Mouse (Mus musculus) hindbrain, embryonic 16.5 days (tissue): ENCODE data around the gene Epb41l2. TPM values are rescaled to one million over a fixed set of nuclear protein-coding genes. Genes with fewer than 3 reads are reported as not detected.

Experiments used
- ATAC-seq: fragments of 200-750 bp; cut with Nextera tagmentation; 2 replicates; pipeline ENCODE4 v1.8.0; 2017; ENCODE audit warnings: moderate TSS enrichment, moderate library complexity
- H3K27ac ChIP-seq: fragments of 300-500 bp; sonication (generic); 2 replicates; pipeline ENCODE4 v1.5.1; 2014; ENCODE audit warnings: low read depth, mild to moderate bottlenecking, control low read depth, low read length, moderate library complexity
- H3K27me3 ChIP-seq: fragments of 300-500 bp; sonication (generic); replicated peaks from 2 replicates; pipeline ENCODE4 v1.6.1; 2014; ENCODE audit warnings: low read length; ENCODE audit not compliant: control insufficient read depth, insufficient read depth
- H3K36me3 ChIP-seq: fragments of 300-500 bp; sonication (generic); 2 replicates; pipeline ENCODE4 v1.6.1; 2014; ENCODE audit warnings: mild to moderate bottlenecking, low read length, moderate library complexity, mixed read lengths; ENCODE audit not compliant: control insufficient read depth, insufficient read depth
- H3K4me1 ChIP-seq: fragments of 300-500 bp; sonication (generic); 2 replicates; pipeline ENCODE4 v1.6.1; 2014; ENCODE audit warnings: low read depth, low read length; ENCODE audit not compliant: control insufficient read depth, insufficient read depth
- H3K4me2 ChIP-seq: fragments of 300-500 bp; sonication (generic); 2 replicates; pipeline ENCODE4 v1.6.1; 2014; ENCODE audit warnings: mild to moderate bottlenecking, low read length, control low read depth, moderate library complexity
- H3K4me3 ChIP-seq: fragments of 300-500 bp; sonication (generic); 2 replicates; pipeline ENCODE4 v1.5.1; 2014; ENCODE audit warnings: mild to moderate bottlenecking, low read length, control low read depth, moderate library complexity
- H3K9ac ChIP-seq: fragments of 300-500 bp; sonication (generic); 2 replicates; pipeline ENCODE4 v1.6.1; 2014; ENCODE audit warnings: low read depth, mild to moderate bottlenecking, control low read depth, low read length, moderate library complexity
- H3K9me3 ChIP-seq: fragments of 300-500 bp; sonication (generic); 2 replicates; pipeline ENCODE4 v1.6.1; 2014; ENCODE audit warnings: mild to moderate bottlenecking, low read length, moderate library complexity; ENCODE audit not compliant: control insufficient read depth
- WGBS: fragments of 180-500 bp; shearing (Covaris S2); extraction: QIAGEN DNeasy Blood & Tissue Kit; methylation state at CpG from one replicate; pipeline ENCODE4 v1.1.7; 2014; 5-methylcytosine and 5-hydroxymethylcytosine counted together
- polyA plus RNA-seq: library from polyadenylated mRNA; unstranded; fragments of >200 nt; fragmentation: Nextera tagmentation; extraction: Ambion mirVana; gene quantifications from 2 replicates; pipeline ENCODE4 v1.2.1, GENCODE M21; 2015

Gene Epb41l2
- polyA plus RNA-seq, 1 experiment from 2014 or later = 30.0 TPM

DNA sequence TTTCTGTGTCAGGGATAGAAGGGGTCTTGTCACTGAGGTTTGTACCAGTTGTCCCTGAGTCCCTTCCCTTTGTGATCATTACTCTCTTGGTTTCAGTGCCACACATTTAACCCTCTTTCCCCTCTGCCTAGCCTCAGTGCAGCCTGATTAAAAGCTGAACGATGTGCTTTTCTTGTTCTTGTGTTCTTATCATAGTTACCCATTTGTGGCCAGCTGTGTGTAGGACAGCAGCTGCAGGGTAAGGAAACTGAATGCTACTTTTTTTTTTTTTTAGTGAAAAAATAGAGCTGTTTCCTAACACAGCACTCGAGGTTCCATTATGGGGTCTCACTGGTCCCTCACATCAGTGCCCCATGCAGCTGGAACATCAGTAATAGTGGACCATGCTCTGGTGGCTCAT, 106.9 kb downstream of the Epb41l2 start:
- Histone ChIP-seq H3K4me2 (no peak overlapping the region), H3K27ac (no peak overlapping the region), H3K36me3 (no peaks in the 10 kb centered on the region), H3K4me3 (no peak overlapping the region), H3K9ac (no peak overlapping the region), H3K4me1 (no peaks in the 10 kb centered on the region), H3K9me3 (no peaks in the 10 kb centered on the region), H3K27me3 (no peaks in the 10 kb centered on the region)
- no peak for ATAC-seq
- 80% methylated on average over 2 of the region's 2 CpGs for WGBS

DNA sequence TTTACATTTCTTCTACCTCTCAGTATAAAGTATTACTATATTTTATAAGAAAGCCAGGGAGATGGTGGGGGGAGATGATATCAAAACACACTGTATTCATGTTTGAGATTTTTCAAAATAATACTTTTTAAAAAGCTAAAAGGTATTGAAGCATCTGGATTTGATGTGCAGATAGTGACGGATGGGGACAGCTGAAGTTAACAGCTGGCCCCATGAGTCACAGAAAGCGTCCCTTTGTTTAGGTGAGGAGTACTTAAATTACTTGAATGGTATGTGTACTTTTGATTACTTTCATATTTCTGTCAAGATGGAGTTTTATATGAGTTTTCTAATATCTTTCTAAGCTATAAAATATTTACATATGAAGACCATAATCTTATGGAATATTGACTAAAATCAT, 112.3 kb downstream of the Epb41l2 start:
- no peak for ATAC-seq
- 93% methylated on average over 2 of the region's 2 CpGs for WGBS
- no peaks in the 10 kb centered on the region for H3K4me1 ChIP-seq
- H3K9me3 ChIP-seq = no peaks in the 10 kb centered on the region
- no peak overlapping the region for H3K4me2 ChIP-seq
- H3K27me3 ChIP-seq = no peaks in the 10 kb centered on the region
- H3K9ac ChIP-seq = no peak overlapping the region
- no peak overlapping the region for H3K27ac ChIP-seq
- no peak overlapping the region for H3K4me3 ChIP-seq
- H3K36me3 ChIP-seq = no peaks in the 10 kb centered on the region

DNA sequence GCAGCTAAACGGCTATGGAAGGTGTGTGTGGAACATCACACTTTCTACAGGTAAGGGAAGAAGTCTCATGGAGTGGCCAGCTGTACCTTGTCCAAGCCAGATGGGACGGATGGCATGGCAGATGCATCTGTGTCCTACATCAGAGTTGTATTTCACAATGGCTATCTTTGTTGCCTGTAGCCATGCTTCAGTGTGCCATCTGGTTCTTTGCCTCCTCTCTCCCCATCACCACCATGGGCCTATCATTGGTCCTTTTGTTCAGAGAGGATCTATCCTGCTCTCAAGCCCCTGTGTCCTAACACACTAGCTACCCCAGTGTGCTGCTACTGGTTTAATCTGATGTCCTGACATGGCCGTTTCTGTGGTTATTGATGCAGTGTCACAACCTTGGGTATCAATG, 120.1 kb downstream of the Epb41l2 start:
- no peak for ATAC-seq
- H3K4me3 ChIP-seq = no peak overlapping the region
- no peaks in the 10 kb centered on the region for H3K36me3 ChIP-seq
- H3K9ac ChIP-seq = no peak overlapping the region
- H3K27ac ChIP-seq = no peak overlapping the region
- 94% methylated on average over 3 of the region's 3 CpGs for WGBS
- no peaks in the 10 kb centered on the region for H3K4me1 ChIP-seq
- H3K27me3 ChIP-seq = no peaks in the 10 kb centered on the region
- H3K4me2 ChIP-seq = no peak overlapping the region
- H3K9me3 ChIP-seq = no peaks in the 10 kb centered on the region

DNA sequence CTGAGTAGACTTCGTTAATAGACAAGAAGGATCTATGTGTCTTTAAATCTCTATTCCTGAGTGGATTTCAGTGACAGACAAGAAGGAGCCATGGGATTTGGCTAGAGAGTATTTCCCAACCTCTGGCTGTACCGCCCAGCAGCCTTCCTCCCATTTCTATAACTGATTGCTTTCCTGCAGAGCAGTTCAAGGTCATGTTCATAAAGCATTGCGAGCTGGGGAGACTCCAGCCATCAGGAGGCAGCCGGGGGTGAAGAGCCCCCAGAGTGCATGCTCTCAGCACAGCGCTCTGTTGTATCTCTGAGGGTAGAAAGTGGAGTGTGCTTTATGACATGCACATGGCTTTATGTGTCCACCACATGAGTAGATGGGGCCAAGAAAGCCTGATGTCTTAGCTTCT, 123.2 kb downstream of the Epb41l2 start:
- H3K27me3 ChIP-seq = no peaks in the 10 kb centered on the region
- H3K27ac ChIP-seq = no peak overlapping the region
- WGBS = 58% methylated on average over 5 of the region's 5 CpGs
- no peaks in the 10 kb centered on the region for H3K4me1 ChIP-seq
- H3K9ac ChIP-seq = no peak overlapping the region
- no peaks in the 10 kb centered on the region for H3K36me3 ChIP-seq
- no peak overlapping the region for H3K4me3 ChIP-seq
- no peak overlapping the region for H3K4me2 ChIP-seq
- no peak for ATAC-seq
- no peaks in the 10 kb centered on the region for H3K9me3 ChIP-seq

DNA sequence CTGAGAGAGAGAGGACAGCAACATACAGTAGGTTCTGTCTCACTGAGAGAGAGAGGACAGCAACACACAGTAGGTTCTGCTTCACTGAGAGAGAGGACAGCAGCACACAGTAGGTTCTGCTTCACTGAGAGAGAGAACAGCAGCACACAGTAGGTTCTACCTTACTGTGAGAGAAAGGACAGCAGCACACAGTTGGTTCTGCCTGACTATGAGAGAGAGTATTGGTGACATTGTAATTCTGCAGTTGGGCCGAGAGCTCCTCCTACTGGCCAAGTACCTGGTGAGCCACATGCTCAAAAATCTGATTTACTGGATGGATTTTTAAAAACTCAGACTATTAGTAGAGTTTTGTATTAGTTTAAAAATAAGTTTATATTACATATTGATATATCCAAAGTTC, 128.9 kb downstream of the Epb41l2 start:
- H3K9me3 ChIP-seq = no peaks in the 10 kb centered on the region
- peak; percentile 76; the same call in 1 of the 2 replicates for ATAC-seq
- WGBS = 26% methylated on average over 1 of the region's 1 CpGs
- H3K36me3 ChIP-seq = no peaks in the 10 kb centered on the region
- no peaks in the 10 kb centered on the region; the same call in 1 of the 2 replicates for H3K27me3 ChIP-seq
- no peak overlapping the region for H3K4me2 ChIP-seq
- H3K27ac ChIP-seq = no peak overlapping the region
- H3K4me3 ChIP-seq = no peak overlapping the region
- no peak overlapping the region for H3K9ac ChIP-seq
- H3K4me1 ChIP-seq = no peaks in the 10 kb centered on the region

DNA sequence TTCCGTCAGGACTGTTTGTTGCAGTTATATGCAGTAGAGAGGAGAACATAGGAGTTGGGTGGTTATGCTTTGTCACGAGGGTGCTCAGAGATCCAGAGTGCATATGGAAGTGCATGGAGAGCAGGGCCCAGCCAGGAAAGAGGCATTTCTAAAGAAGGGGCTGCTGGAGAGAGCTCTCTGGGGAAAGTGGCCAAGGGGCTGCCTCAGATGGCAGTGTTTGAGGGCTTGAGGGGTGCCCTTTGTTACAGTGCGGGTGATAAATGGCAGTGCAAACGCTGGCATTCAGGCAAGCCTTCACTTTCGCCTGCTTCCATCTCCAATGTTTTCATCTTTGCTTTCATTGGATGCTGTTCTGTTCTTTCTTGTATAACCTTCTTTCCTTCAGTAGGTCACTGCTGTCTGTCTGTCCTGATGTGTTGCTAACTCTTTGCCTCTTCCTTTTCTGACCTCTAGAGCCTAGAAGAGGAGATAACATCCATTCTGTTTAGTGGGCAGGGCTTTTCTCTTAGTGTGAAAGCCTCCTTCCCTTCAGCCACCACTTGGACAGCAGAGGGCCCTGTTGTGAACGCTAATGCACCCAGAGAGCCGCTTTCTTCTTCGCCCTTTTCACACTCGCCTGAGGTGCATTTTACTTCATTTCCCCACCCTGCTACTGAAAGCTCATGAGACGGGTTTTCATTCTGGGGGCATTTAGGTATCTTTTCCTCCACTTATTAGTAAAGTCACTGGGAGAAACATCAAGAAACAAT, 139.9 kb downstream of the Epb41l2 start:
- Histone ChIP-seq H3K27ac (no peak overlapping the region), H3K4me2 (no peak overlapping the region), H3K36me3 (no peaks in the 10 kb centered on the region), H3K27me3 (no peaks in the 10 kb centered on the region), H3K4me3 (no peak overlapping the region), H3K9me3 (no peaks in the 10 kb centered on the region), H3K4me1 (no peaks in the 10 kb centered on the region), H3K9ac (no peak overlapping the region; the same call in 1 of the 2 replicates)
- peak; percentile 72 for ATAC-seq
- 46% methylated on average over 10 of the region's 10 CpGs for WGBS

DNA sequence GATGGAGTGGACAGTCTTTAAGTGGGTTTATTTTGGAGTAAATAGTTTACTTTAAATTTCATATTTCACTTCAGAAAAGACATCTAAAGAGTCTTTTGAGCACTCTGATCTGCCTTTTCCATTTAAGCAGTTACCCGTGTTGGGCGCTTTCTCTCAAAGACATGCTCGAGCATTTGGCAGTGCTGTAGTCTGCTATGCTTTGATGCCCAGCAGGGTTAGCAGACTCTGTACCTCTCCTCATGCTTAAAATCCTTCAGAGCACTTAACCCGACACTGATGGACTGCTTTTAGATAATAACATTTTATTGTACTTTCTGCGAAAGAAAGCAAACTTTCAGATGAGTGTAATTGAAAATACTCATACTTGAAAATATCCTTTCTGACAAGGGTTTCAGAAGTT, 143.7 kb downstream of the Epb41l2 start:
- Histone ChIP-seq H3K36me3 (no peaks in the 10 kb centered on the region; the same call in 1 of the 2 replicates), H3K4me1 (no peaks in the 10 kb centered on the region), H3K9me3 (no peaks in the 10 kb centered on the region), H3K4me3 (no peak overlapping the region), H3K9ac (no peak overlapping the region), H3K27ac (no peak overlapping the region), H3K27me3 (no peaks in the 10 kb centered on the region), H3K4me2 (no peak overlapping the region)
- 90% methylated on average over 5 of the region's 5 CpGs for WGBS
- ATAC-seq = no peak

DNA sequence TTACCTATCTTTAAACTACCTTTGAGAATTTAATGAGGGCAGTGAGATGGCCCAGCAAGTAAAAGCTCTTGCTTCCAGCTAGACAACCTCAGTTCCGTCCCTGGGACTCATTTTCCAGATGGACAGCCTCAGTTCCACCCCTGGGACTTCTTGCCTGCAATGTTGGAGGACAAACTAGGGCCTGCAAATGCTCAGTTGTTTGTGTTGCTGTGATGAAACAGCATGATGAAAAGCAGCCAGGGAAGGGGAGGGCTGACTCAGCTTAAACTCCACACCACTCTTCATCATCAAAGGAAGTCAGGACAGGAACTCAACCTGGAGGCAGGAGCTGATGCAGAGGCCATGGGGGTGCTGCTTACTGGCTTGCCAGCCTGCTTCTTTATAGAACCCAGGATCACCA, 154.2 kb downstream of the Epb41l2 start:
- H3K4me2 ChIP-seq = no peak overlapping the region
- H3K4me3 ChIP-seq = no peak overlapping the region
- no peak overlapping the region for H3K27ac ChIP-seq
- no peaks in the 10 kb centered on the region for H3K9me3 ChIP-seq
- H3K4me1 ChIP-seq = no peaks in the 10 kb centered on the region
- H3K27me3 ChIP-seq = no peaks in the 10 kb centered on the region
- no peak overlapping the region for H3K9ac ChIP-seq
- peaks cover 2% of the 10 kb centered on the region; the same call in 1 of the 2 replicates for H3K36me3 ChIP-seq
- no peak for ATAC-seq
- WGBS = 60% methylated on average over 1 of the region's 1 CpGs

DNA sequence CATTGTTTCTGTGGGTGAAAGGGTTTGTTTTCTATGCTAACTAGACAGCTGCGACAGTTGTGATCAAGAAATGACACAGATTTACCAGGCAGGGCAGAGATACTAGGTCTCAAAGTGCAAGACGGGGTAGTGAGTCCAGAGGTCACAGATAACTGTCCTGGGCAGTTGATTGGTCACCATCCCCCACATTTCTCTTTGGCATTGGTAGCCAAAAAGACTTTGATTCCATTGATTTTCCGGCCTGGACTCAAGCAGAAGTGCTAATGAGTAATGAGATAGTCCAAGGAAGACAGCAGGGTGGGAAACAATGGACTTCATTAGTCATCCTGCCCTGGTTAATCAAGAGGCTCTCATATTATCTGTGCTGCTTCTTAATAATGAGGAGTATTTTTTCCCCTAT, 160.4 kb downstream of the Epb41l2 start:
- WGBS = 62% methylated on average over 3 of the region's 3 CpGs

More for the DNA sequence above, 160.4 kb downstream of the Epb41l2 start:
- Histone ChIP-seq H3K9me3 (no peaks in the 10 kb centered on the region), H3K9ac (no peak overlapping the region), H3K27ac (no peak overlapping the region), H3K27me3 (no peaks in the 10 kb centered on the region), H3K4me3 (no peak overlapping the region), H3K4me1 (no peaks in the 10 kb centered on the region), H3K36me3 (peaks cover 2% of the 10 kb centered on the region; the same call in 1 of the 2 replicates), H3K4me2 (no peak overlapping the region)
- no peak for ATAC-seq
